Mouse (Mus musculus) naive thymus-derived CD4-positive, alpha-beta T cell, adult 2 months (primary cell): ENCODE results near the gene Sufu.

Experiments
- DNase-seq: peaks from one replicate; pipeline ENCODE4 v3.0.0-alpha.2; 2011; ENCODE audit warnings: low read depth

The Sufu gene

GRCm38 (mm10) chr19:46394712-46395108, 2.0 kb upstream of the Sufu start:
- DNase-seq, result no peak

- peak; percentile 100 for DNase-seq
Measured at GRCm38 (mm10) chr19:46395109-46396009, 1.3 kb upstream of the Sufu start, which contains the start of gene Actr1a. Gene Actr1a, minus strand, starts transcription at chr19:46395748.

- DNase-seq, result no peak
Measured at GRCm38 (mm10) chr19:46396109-46396508, 587 bp upstream of the Sufu start.

DNA sequence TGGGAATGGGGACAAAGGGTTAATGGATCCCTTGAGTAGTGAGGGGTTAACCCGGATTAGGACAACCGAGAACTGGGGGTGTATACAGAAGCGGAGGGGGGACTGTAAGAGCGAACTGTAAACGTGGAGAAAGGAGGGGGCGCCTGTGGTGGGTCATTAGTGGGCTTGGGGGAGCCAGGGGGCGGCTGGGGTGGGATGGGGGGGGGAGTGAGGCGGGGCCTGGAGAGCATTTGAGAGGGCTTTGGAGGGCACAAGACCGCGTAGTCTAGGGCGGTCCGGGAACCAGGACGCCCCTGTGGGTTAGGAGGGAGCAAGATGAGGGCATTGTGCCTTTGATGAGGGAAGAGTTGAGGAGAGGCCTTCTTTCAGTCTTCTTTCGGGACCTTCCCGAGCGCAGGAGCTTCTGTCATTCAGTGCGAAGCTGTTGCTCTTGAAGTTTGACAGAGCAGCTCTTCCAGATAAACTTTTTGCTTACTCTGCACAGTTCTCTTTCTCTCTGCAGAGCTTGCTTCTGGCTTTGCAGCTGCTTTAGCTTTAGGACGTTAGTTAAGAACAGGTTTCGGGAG, 823 bp downstream of the Sufu start:
- DNase-seq, result peak; percentile 50

GRCm38 (mm10) chr19:46398401-46398800, 1.7 kb downstream of the Sufu start:
- no peak for DNase-seq

DNA sequence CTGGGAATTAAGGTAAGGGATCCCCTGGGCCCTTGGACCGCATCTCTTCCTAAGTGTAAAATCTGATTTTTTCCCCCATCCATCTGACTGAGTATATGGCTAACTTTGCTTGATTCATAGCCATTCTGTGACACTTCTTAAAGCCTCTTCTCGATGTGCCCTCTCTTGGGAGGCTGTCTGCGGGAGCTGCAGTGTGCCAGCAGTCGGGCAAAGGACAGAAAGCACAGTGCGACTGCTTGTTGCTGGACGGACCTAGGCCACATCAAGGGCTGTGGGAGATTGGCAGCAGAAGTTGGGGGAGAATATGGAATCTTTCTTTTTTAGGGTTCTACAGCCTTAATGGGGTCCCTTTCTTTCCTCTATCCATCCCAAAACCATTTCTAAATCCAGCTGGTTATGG, 2.7 kb downstream of the Sufu start:
- no peak for DNase-seq

GRCm38 (mm10) chr19:46399886-46400285, 3.2 kb downstream of the Sufu start:
- DNase-seq, result no peak

DNA sequence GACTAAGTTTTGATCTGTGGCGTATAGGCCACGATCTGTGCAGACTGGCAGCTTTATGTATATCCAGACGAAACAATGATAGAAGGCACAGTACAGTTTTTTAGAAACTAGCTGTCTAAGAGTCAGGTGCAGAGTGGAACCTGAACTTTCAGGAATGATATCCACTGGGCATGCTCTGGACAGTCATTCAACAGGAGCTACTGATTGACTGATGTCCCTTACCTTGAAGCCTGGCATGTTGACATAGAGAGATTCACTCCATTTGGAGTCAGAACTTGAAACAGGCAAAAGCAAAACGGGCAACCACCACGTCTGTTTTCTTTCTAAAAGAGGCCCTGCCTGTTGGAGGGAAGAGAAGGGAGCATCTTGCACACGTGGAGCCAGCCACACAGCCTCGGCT, 3.9 kb downstream of the Sufu start:
- DNase-seq, result no peak

DNA sequence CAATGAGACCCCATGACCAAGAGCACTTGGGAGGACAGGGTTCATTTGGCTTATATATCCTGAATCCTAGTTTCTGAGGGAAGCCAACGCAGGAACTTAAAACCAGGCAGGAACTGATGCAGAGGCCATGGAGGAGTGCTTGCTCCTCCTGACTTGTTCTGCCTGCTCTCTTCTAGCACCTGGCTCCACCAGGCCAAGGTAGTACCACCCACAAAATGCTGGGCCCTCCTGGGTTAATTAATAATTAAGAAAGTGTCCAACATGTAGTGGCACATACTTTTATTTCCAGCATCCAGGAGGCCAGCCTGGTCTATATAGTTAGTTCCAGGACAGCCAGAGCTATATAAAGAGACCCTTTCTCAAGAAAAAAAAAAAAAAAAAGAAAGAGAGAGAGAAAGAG, 7.3 kb downstream of the Sufu start:
- no peak for DNase-seq

GRCm38 (mm10) chr19:46406592-46407386, 10.1 kb downstream of the Sufu start:
- DNase-seq, result no peak

DNA sequence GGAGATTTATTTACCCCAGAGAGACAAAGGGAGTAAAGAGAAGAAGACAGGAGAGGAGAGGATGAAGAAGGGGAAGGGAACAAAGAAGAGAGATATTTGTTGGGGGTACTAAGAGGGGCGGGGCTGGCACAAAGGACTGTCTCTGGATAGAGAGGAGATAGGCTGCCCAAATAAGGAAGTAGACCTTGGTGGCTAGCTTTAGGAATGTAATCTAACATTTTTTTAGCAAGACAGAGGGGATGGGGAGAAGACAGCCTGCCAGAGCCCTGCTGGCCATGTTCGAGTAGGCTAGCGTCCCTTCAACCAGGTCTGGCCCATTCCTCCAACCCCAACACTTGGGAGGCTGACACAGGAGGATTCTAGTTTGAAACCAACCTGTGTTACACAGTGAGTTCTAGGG, 12.8 kb downstream of the Sufu start:
- no peak for DNase-seq

- DNase-seq, result no peak
Measured at GRCm38 (mm10) chr19:46412056-46412805, 15.5 kb downstream of the Sufu start.

- no peak for DNase-seq
Measured at GRCm38 (mm10) chr19:46413969-46414368, 17.3 kb downstream of the Sufu start.

- no peak for DNase-seq
Measured at GRCm38 (mm10) chr19:46414486-46414885, 17.8 kb downstream of the Sufu start.

GRCm38 (mm10) chr19:46416276-46416675, 19.6 kb downstream of the Sufu start:
- no peak for DNase-seq

DNA sequence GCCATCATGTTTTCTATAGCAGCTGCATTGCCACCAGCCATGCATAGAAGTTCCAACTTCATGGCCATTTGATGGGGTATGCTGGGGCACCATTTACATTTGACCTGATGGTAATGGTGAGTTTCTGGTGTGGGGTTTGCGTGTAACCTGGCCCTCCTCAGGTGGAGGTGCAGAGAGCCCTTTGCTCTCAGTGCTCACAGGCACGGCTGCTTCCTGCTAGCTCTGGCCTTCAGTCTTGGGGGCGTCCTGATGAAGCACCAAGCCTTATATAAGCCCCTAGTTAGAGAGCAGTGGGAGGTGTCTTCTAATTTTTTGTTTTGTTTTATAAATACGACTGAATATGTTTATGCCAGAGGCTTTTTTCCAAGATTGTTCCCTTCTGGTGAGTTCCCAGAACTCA, 21.4 kb downstream of the Sufu start:
- DNase-seq, result no peak

DNA sequence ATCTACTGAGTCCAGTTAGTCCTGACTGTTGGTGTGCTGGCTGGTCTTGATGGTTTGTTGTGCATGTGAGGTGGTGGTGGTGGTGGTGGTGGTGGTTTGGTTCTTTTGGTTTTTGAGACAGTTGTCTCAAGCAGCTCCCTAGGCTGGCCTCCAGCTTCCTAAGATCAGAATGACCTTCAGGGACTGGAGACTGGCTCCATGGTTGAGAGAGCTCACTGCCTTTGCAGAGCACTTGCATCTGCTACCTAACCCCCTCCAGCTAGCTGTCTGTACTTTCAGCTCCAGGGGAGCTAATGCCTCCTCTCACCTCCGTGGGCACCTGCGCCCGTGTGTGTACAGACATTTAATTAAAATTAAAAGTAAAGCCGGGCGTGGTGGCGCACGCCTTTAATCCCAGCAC, 23.7 kb downstream of the Sufu start:
- DNase-seq, result no peak

DNA sequence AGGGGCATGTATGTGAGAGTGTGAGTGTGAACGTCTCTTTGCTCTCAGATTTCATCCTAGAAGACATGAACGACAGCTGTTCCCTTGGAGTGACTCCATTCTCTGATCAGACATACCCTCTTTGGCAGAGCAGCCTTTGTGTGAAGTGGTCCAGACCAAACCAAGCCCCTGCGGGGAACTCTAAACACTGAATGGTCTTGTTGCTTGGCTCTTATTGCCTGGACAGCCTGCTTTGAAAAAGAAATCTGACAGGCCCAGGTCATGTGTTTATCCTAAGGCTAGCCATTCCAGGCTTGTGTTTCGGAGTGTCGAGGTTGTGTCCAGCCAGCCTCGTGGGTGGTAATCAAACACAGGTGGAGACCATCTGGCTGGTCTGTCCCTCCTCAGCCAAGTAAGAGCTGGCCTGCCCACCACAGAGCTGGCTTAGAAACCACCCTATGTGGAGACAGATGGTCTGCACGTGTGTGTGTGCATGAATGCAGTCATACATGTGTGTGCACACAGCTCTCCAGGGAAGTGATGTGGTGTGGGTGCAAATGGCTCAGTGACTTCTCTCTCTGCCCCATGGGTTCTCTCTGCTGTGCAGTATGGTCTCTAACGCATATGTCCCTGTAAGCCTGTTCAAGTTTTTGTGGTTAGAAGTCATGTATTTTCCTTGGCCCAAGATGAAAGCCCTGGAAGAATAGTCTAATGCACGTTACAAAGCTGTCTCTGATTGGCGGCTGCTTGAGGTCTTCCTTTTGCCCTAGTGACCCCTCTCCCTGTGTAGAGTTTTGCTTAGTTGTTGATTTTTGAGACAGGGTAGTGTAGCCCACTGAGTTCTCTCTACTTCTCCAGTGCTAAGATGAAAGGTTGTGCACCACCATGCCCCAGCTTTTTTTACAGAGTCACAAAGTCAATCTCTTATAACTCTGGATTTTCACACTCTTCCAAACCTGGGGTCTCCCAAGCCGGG, 26.0 kb downstream of the Sufu start:
- no peak for DNase-seq

GRCm38 (mm10) chr19:46425266-46425665, 28.6 kb downstream of the Sufu start:
- DNase-seq, result no peak

GRCm38 (mm10) chr19:46426488-46426887, 29.8 kb downstream of the Sufu start:
- no peak for DNase-seq

GRCm38 (mm10) chr19:46429250-46429649, 32.6 kb downstream of the Sufu start:
- DNase-seq, result no peak
